Mouse (Mus musculus): ENCODE results near the gene Snrpb.
A peak's percentile ranks its signal among the peaks of the same experiment; 100 is the strongest.

The Snrpb gene

GRCm38 (mm10) chr2:130178706-130179506, at the start of gene Snrpb:
TSS of gene Snrpb (minus strand) at chr2:130179403.
- DNase-seq (ENCODE audit: low read depth) = peak; percentile 86

- no peak for DNase-seq (ENCODE audit: low read depth)
These were observed 32.4 kb upstream of the Snrpb start for GRCm38 (mm10) chr2:130211581-130211980.

GRCm38 (mm10) chr2:130209636-130210035, 30.4 kb upstream of the Snrpb start:
- no peak for DNase-seq (ENCODE audit: low read depth)

- DNase-seq (ENCODE audit: low read depth) = no peak
These were observed 28.8 kb upstream of the Snrpb start for GRCm38 (mm10) chr2:130207996-130208395.

GRCm38 (mm10) chr2:130207376-130207775, 28.2 kb upstream of the Snrpb start:
- DNase-seq (ENCODE audit: low read depth) = no peak

GRCm38 (mm10) chr2:130200961-130201360, 21.8 kb upstream of the Snrpb start:
- DNase-seq (ENCODE audit: low read depth) = no peak

DNA sequence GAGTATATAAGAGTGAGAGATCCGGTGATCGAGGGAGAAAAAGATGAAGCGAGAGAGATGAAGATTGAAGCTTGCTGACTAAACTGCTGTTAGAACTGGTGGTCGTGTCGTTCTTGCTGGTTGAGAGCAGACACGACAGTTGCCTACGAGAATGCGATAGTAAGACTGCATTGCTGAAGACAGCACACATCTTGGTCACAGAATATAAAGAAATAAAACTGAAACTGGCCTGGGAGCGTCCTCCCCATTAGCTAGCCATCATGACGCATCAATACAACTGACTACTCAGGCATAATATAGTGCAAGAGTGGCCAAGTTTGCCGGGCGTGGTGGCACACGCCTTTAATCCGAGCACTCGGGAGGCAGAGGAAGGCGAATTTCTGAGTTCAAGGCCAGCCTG, 15.7 kb upstream of the Snrpb start, which contains the start of gene Tmc2:
Tmc2 (plus strand) TSS at position 301 of the 400 bp plus-strand sequence.
- no peak for DNase-seq (ENCODE audit: low read depth)

DNA sequence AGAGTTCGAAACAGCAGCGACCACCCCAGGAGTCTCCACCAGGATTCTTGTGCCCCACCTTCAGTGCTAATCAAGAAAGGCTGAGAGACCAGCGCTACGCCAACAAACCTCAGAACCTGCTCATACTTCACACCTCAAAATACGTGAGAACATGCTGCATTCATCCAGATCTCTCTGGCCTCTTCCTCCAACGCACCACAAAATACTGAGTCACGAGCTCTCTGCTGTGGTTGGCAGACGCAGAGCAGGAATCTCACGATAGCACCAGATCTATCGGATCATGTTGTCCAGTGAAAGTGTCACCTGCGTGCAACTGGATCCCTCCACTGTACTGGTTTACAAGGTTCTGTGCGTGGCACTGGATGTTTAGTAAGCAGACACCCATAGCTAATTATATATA, 9.2 kb upstream of the Snrpb start:
- no peak for DNase-seq (ENCODE audit: low read depth)

DNA sequence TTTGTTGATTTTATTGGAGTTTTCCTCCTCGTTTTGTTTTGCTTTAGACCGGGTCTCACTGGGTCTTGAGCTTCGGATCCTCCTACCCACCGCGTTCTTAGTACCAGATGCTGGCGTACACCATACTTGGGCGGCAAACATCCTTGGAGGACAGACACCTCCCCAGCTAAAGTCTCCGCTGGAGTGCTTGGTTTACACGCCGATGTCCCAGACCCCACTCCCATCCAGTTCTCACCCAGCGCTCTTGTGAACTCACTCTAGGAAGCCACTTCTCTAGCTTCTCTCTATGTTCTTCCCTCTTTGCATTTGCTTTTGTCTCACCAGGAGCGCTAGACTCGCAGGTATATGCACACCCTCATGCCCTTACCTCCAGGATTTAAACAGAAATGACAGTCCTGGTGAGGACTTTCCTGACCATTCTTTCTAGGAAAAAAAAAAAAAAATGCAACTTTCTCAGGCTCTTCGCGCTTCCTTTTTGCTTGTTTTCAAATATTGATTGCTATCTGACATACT, 360 bp upstream of the Snrpb start:
- DNase-seq (ENCODE audit: low read depth) = peak; percentile 17

- DNase-seq (ENCODE audit: low read depth) = no peak
These were observed 860 bp downstream of the Snrpb start for GRCm38 (mm10) chr2:130178381-130178705.

- DNase-seq (ENCODE audit: low read depth) = no peak
These were observed 2.4 kb downstream of the Snrpb start for GRCm38 (mm10) chr2:130176820-130177219.

GRCm38 (mm10) chr2:130171674-130172073, 7.5 kb downstream of the Snrpb start:
- no peak for DNase-seq (ENCODE audit: low read depth)

GRCm38 (mm10) chr2:130167861-130168260, 11.3 kb downstream of the Snrpb start:
- DNase-seq (ENCODE audit: low read depth) = peak; percentile 55

DNA sequence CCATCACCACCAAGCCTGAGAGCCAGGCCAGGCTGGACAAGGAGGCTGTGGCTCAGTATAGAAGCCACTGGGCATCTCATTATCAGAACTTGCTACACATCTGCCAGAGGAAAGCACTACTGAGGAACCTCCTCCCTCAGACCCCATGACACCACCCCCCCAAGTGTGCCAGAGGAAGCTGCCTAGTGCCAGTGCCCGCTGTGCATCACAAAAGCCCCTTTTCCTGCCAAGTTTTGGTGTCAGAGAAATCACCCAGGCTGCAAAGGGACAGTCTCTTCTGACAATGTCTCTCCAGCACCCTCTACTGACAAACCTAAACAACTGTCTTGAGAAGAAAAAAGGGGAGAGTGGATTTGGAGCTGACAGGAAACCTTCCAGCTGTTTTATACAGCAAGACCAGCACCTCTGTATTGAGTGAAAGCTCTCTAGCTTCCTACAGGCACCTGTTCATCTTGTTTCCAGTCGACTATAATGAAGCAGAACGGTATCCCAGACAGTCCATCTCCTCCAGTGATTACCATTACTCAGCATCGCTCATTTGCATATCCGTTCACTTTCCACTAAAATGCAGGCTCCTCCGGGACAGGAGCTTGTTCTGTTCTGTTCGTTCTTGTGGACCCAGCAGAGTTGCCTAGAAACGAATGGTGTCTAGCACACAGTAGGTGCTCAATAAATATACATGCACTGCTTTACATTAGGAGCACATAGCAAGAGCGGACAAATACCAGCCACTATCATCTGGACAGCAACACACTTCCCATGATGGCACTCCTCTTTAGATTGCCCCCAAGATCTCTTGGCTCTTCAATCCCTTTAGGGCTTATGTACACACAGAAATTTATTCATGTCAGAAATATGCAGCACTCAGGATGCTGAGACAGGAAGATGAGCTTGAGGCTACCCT, 12.6 kb downstream of the Snrpb start:
- no peak for DNase-seq (ENCODE audit: low read depth)

DNA sequence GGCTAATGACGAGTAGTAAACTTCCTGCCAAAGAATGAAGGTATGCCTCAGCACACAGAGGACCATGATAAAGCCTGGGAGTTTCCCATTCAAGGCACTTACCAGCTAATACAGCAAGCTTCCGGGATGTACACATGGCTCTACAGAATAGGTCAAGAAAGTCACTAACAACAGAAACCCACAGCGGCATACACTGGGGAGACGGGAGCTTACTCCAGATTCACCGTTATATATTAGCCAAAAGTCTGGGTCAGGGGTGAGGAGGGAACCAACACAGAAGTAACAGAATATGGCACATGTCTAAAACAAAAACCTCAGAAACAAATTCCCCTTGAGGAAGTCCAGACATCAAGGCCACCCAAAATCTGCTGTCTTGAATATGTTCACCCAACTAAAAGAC, 16.5 kb downstream of the Snrpb start:
- no peak for DNase-seq (ENCODE audit: low read depth)

DNA sequence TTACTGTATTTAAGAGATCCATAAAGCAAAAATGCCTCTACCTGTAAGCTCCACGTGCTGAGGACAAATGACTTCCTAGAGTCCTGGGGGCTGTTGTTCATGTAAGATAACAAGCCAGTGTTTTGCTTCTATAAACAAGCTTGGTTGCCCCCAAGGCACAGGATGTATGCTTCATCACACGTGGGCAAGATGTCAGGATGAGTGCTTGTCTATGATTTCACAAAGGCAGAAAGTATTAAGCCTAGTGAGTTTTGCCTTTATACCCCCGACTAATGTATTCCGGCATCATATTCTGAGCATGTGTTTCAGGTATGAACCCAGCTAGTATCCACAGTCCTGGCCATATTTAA, 21.1 kb downstream of the Snrpb start:
- no peak for DNase-seq (ENCODE audit: low read depth)

DNA sequence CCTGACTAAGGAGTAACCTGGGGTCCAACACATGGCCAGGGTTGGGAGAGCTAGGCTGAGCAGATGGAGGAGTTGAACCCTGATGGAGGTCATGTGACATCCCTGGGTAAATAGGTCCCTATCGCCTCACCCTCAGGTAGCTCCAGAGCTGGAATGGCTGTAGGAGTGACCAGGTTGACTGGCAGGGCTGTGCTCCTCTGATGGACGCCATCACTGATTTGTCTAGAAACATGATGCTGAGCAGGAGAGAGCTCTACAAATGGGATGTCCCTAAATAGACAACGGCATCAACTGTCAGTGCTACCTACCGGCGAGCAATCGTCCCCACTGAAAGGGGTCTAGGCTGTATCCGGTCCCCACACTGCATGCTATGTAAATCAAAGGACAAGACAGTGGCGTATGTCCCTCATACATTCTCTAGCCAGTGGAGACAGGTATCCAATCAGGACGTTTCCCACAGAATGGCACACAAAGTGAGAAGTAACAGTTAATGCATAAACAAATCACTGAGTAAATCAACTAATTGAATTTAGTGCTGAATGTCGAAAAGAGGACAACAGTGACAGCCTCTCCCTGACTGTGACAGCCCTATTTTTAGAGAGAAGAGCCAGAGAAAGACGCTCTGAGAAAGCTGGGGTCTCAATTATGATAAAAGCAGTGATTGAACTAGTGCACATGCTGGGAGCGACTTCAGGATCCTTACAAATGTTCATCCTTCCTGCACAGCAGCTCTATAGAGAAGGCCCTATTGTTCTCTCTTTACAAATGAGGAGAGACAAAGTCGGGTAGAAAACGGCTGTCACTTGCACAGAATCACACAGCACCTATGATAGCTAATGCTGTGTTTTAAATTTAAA, 21.7 kb downstream of the Snrpb start:
- DNase-seq (ENCODE audit: low read depth) = no peak

- no peak for DNase-seq (ENCODE audit: low read depth)
These were observed 23.4 kb downstream of the Snrpb start for GRCm38 (mm10) chr2:130155851-130156250.

DNA sequence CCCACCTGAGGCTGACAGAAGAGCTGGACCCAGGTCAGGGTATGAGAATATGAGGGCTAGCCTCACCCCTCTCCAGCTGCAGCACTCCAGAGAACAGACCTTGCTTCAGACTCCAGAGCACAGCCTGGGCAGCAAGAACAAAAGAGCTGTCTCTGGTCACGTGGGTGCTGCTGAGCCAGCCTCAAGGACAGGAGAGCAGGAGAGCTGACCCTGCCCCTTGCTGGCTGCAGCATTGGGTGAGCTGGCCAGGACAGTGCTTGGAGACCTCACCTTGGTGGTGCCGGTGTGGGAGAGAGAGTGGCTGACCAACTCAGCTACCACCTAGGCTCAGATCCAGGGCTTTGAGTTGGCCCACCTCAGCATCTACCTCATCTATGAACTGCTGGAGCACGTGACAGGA, 24.0 kb downstream of the Snrpb start:
- DNase-seq (ENCODE audit: low read depth) = no peak

GRCm38 (mm10) chr2:130146089-130146668, 33.0 kb downstream of the Snrpb start:
- DNase-seq (ENCODE audit: low read depth) = no peak

DNA sequence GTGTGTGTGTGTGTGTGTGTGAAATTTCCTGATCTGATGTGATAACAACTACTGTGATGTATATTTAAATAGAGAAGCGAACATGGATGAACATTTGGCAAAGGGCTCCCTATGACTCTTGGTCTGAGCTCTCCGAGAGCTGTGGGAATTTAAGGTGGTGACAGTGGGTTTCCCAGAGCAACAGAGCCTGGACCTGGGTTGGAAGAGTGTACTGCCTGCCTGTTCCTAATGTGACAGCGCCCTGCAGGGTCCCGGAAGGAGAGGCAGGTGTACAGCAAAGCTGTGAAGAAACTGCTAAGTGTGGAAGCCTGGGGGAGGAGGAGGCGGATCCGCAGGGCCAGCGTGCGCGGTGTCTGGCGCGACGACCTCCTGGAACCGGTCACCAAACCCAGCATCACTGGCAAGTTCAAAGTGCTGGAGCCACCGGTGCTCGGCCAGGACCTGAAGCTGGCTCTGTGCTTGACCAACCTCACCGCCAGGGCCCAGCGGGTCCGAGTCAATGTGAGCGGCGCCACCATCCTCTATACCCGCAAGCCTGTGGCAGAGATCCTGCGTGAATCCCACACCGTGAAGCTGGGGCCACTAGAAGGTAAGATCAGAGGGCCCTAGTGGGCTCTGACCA, 34.4 kb downstream of the Snrpb start:
- DNase-seq (ENCODE audit: low read depth) = no peak

All from c-Kit-positive CD71-positive TER-119-negative erythroid progenitor cells, embryonic 14.5 days (primary cell).